Mouse (Mus musculus) hindbrain, embryonic 16.5 days (tissue): ENCODE results near the gene Rnf20. TPM values are rescaled to one million over a fixed set of nuclear protein-coding genes. Genes with fewer than 3 reads are reported as not detected.
"Not testable (repeated sequence)": the region's sequence is repeated elsewhere in the genome, so short reads cannot be mapped to it uniquely, and the experiment has no call there.

ENCODE experiments used
- ATAC-seq: fragments of 200-750 bp; cut with Nextera tagmentation; 2 replicates; pipeline ENCODE4 v1.8.0; 2017; ENCODE audit warnings: moderate TSS enrichment, moderate library complexity
- H3K27ac ChIP-seq: fragments of 300-500 bp; sonication (generic); 2 replicates; pipeline ENCODE4 v1.5.1; 2014; ENCODE audit warnings: low read depth, mild to moderate bottlenecking, control low read depth, low read length, moderate library complexity
- H3K27me3 ChIP-seq: fragments of 300-500 bp; sonication (generic); replicated peaks from 2 replicates; pipeline ENCODE4 v1.6.1; 2014; ENCODE audit warnings: low read length; ENCODE audit not compliant: control insufficient read depth, insufficient read depth
- H3K36me3 ChIP-seq: fragments of 300-500 bp; sonication (generic); 2 replicates; pipeline ENCODE4 v1.6.1; 2014; ENCODE audit warnings: mild to moderate bottlenecking, low read length, moderate library complexity, mixed read lengths; ENCODE audit not compliant: control insufficient read depth, insufficient read depth
- H3K4me1 ChIP-seq: fragments of 300-500 bp; sonication (generic); 2 replicates; pipeline ENCODE4 v1.6.1; 2014; ENCODE audit warnings: low read depth, low read length; ENCODE audit not compliant: control insufficient read depth, insufficient read depth
- H3K4me2 ChIP-seq: fragments of 300-500 bp; sonication (generic); 2 replicates; pipeline ENCODE4 v1.6.1; 2014; ENCODE audit warnings: mild to moderate bottlenecking, low read length, control low read depth, moderate library complexity
- H3K4me3 ChIP-seq: fragments of 300-500 bp; sonication (generic); 2 replicates; pipeline ENCODE4 v1.5.1; 2014; ENCODE audit warnings: mild to moderate bottlenecking, low read length, control low read depth, moderate library complexity
- H3K9ac ChIP-seq: fragments of 300-500 bp; sonication (generic); 2 replicates; pipeline ENCODE4 v1.6.1; 2014; ENCODE audit warnings: low read depth, mild to moderate bottlenecking, control low read depth, low read length, moderate library complexity
- H3K9me3 ChIP-seq: fragments of 300-500 bp; sonication (generic); 2 replicates; pipeline ENCODE4 v1.6.1; 2014; ENCODE audit warnings: mild to moderate bottlenecking, low read length, moderate library complexity; ENCODE audit not compliant: control insufficient read depth
- WGBS: fragments of 180-500 bp; shearing (Covaris S2); extraction: QIAGEN DNeasy Blood & Tissue Kit; methylation state at CpG from one replicate; pipeline ENCODE4 v1.1.7; 2014; 5-methylcytosine and 5-hydroxymethylcytosine counted together
- polyA plus RNA-seq: library from polyadenylated mRNA; unstranded; fragments of >200 nt; fragmentation: Nextera tagmentation; extraction: Ambion mirVana; gene quantifications from 2 replicates; pipeline ENCODE4 v1.2.1, GENCODE M21; 2015

Rnf20 gene
- polyA plus RNA-seq, 1 experiment from 2014 or later, result 41.8 TPM

DNA sequence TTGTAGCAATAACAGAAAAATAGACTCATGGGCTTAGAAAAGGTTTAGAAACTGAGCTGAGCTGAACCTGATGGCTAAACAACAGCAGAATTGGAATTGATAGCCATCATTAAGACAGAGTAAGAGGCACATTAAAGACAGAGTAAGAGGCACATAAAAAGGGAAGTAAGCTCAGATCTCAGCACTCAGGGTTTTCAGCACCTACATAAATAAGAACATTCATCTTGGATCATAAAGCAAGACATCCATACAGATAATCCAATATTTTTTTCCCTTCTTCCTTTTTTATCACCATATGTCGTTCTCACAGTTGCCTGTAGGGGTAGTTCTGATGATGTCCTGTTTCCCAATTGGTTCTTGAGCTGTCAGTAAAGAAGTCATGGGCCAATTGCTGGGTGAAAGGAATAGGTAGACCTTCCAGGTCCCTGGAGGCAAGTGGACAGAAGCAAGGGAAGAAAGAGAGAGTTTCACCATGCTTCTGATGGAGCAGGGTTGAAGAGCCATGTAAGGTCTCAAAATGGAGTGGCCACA, 27.7 kb upstream of the Rnf20 start:
- no peak overlapping the region for H3K27ac ChIP-seq
- WGBS, result 57% methylated on average over 1 of the region's 1 CpGs
- H3K36me3 ChIP-seq, result no peaks in the 10 kb centered on the region
- H3K4me3 ChIP-seq, result no peak overlapping the region
- H3K4me1 ChIP-seq, result no peaks in the 10 kb centered on the region
- H3K9ac ChIP-seq, result no peak overlapping the region
- H3K9me3 ChIP-seq, result no peaks in the 10 kb centered on the region
- H3K27me3 ChIP-seq, result no peaks in the 10 kb centered on the region
- ATAC-seq, result no peak
- H3K4me2 ChIP-seq, result no peak overlapping the region

DNA sequence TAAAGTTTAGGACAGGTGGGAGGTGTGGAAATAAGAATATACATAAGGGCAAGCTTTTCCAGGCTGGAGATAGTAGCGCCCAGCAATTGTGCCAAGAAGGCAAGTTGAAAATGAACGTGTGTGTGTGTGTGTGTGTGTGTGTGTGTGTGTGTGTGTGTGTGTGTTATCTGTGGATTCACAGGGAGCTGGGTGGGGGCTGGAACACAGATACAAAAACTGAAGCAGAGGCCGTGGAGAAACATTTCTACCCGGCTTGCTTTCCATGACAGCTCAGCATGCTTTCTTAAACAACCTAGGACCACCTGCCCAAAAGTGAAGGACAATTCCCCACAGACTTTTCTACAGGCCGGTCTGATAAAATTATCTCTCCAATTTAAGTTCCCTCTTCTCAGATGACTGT, 27.2 kb upstream of the Rnf20 start:
- Histone ChIP-seq H3K4me2 (no peak overlapping the region), H3K27me3 (no peaks in the 10 kb centered on the region), H3K36me3 (no peaks in the 10 kb centered on the region), H3K4me1 (no peaks in the 10 kb centered on the region), H3K9me3 (no peaks in the 10 kb centered on the region), H3K27ac (no peak overlapping the region), H3K4me3 (no peak overlapping the region), H3K9ac (no peak overlapping the region)
- WGBS, result 87% methylated on average over 5 of the region's 5 CpGs
- ATAC-seq, result no peak

- no peaks in the 10 kb centered on the region for H3K4me1 ChIP-seq
- no peaks in the 10 kb centered on the region for H3K9me3 ChIP-seq
- no peaks in the 10 kb centered on the region for H3K36me3 ChIP-seq
- no peak for ATAC-seq
- H3K4me2 ChIP-seq, result no peak overlapping the region
- 79% methylated on average over 1 of the region's 1 CpGs for WGBS
- no peak overlapping the region for H3K9ac ChIP-seq
- no peaks in the 10 kb centered on the region for H3K27me3 ChIP-seq
- no peak overlapping the region for H3K27ac ChIP-seq
- H3K4me3 ChIP-seq, result no peak overlapping the region
Measured at GRCm38 (mm10) chr4:49605459-49605858, 26.3 kb upstream of the Rnf20 start.

DNA sequence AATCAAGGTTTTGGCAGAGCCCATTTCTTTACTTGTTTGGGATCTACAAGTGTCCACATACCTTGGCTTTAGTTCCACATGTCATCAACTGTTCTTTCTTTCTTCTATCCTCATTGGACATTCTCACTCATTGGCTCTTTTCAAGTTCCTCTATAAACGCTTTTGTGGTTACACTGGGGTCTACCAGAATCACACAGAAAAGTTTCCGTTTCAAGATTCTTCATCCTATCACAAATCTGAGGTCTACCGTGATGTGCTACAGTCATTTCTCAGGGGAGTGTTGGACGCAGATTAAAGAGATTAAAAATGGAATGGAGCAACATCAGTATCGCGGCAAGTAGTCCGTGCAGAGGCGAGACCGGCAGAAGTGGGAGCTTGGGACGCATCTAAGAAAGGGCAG, 14.9 kb upstream of the Rnf20 start:
- no peak overlapping the region for H3K27ac ChIP-seq
- no peak overlapping the region for H3K4me2 ChIP-seq
- ATAC-seq, result no peak
- no peaks in the 10 kb centered on the region for H3K9me3 ChIP-seq
- WGBS, result 93% methylated on average over 10 of the region's 10 CpGs
- H3K4me3 ChIP-seq, result no peak overlapping the region
- H3K27me3 ChIP-seq, result no peaks in the 10 kb centered on the region
- H3K9ac ChIP-seq, result no peak overlapping the region
- no peaks in the 10 kb centered on the region for H3K36me3 ChIP-seq
- no peaks in the 10 kb centered on the region for H3K4me1 ChIP-seq

GRCm38 (mm10) chr4:49619861-49620260, 11.9 kb upstream of the Rnf20 start:
- 95% methylated on average over 7 of the region's 7 CpGs for WGBS
- not testable (repeated sequence) for H3K4me3 ChIP-seq, ATAC-seq

GRCm38 (mm10) chr4:49622272-49622671, 9.5 kb upstream of the Rnf20 start:
- H3K4me1 ChIP-seq, result no peaks in the 10 kb centered on the region
- H3K36me3 ChIP-seq, result no peaks in the 10 kb centered on the region
- ATAC-seq, result no peak
- no peak overlapping the region for H3K27ac ChIP-seq
- no peak overlapping the region for H3K9ac ChIP-seq
- no peak overlapping the region for H3K4me2 ChIP-seq
- 84% methylated on average over 2 of the region's 2 CpGs for WGBS
- no peaks in the 10 kb centered on the region for H3K9me3 ChIP-seq
- no peak overlapping the region for H3K4me3 ChIP-seq
- no peaks in the 10 kb centered on the region for H3K27me3 ChIP-seq

More at GRCm38 (mm10) chr4:49619861-49620260, 11.9 kb upstream of the Rnf20 start:
- not testable (repeated sequence) for H3K27me3 ChIP-seq, H3K9me3 ChIP-seq, H3K27ac ChIP-seq, H3K4me1 ChIP-seq, H3K4me2 ChIP-seq, H3K9ac ChIP-seq, H3K36me3 ChIP-seq

DNA sequence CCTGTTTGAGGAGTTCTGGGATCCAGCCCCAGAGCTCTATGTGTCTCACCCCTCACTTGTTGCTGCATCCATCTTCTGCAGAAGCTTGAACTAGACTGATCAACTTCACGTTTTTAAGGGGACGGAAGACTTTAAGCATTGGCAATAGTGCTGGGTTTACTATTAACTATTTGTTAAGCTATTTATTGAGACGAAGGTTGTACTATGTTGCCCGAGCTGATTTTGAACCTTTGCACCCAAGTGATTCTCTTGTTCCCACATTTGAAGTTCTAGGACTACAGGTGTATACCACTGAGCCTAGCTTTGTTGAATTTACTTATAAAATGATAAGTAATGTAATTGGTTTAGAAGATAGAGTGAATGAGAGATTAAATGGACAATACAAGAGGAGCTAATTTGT, 7.9 kb upstream of the Rnf20 start:
- Histone ChIP-seq H3K4me2 (no peak overlapping the region), H3K27me3 (no peaks in the 10 kb centered on the region), H3K27ac (no peak overlapping the region), H3K9me3 (no peaks in the 10 kb centered on the region), H3K36me3 (no peaks in the 10 kb centered on the region), H3K4me3 (no peak overlapping the region), H3K4me1 (no peaks in the 10 kb centered on the region), H3K9ac (no peak overlapping the region)
- ATAC-seq, result no peak
- whole genome bisulfite sequencing, result 87% methylated on average over 4 of the region's 4 CpGs

DNA sequence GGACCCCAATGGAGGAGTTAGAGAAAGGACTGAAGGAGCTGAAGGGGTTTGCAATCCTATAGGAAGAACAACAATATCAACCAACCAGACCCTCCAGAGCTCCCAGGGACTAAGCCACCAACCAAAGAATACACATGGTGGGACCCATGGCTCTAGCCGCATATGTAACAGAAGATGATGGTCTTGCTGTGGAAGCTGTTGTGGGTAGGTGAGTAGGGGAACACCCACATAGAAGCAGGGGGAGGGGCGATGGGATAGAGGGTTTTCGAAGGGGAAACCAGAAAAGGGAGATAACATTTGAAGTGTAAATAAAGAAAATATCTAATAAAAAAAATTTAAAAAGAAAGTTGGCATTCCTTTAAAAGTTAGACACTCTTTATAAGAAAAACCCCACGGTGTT, 6.8 kb upstream of the Rnf20 start:
- ATAC-seq, H3K36me3 ChIP-seq, H3K4me3 ChIP-seq, H3K27me3 ChIP-seq, H3K9ac ChIP-seq, H3K9me3 ChIP-seq, H3K4me1 ChIP-seq, H3K4me2 ChIP-seq, H3K27ac ChIP-seq: not testable (repeated sequence)
- 91% methylated on average over 4 of the region's 4 CpGs for WGBS

DNA sequence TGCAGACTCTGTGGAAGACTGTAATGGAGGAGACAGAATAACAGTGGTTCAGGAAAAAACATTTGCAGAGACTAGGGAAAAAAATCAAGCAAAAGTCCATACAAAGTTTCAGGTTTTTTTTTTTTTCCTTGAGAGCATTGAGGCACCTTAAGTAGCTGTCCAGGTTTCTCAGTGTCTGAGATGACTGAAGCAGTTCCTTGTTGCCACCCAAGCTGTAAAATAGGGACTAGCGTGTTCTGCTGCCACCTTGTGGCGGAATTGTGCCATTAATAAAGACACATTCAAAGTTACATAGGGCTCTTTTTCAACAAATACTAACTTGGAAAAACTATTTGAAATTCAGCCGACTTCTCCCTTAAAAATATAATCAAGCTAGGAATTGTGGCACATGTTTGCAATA, 4.8 kb upstream of the Rnf20 start:
- Histone ChIP-seq H3K9me3 (no peaks in the 10 kb centered on the region), H3K9ac (no peak overlapping the region), H3K4me2 (no peak overlapping the region), H3K27me3 (no peaks in the 10 kb centered on the region), H3K4me3 (no peak overlapping the region), H3K4me1 (no peaks in the 10 kb centered on the region), H3K27ac (no peak overlapping the region), H3K36me3 (no peaks in the 10 kb centered on the region)
- 1% methylated on average over 3 of the region's 3 CpGs for WGBS
- ATAC-seq, result no peak

GRCm38 (mm10) chr4:49628941-49629340, 2.9 kb upstream of the Rnf20 start:
- ATAC-seq, result no peak
- Histone ChIP-seq H3K36me3 (no peaks in the 10 kb centered on the region), H3K9ac (no peak overlapping the region), H3K27ac (no peak overlapping the region), H3K27me3 (no peaks in the 10 kb centered on the region), H3K4me2 (no peak overlapping the region), H3K9me3 (no peaks in the 10 kb centered on the region), H3K4me1 (peaks cover 11% of the 10 kb centered on the region), H3K4me3 (no peak overlapping the region)
- 81% methylated on average over 5 of the region's 5 CpGs for WGBS
